Mouse (Mus musculus) layer of hippocampus, adult 18-20 months (tissue): ENCODE results near the gene Nyap1. TPM values are rescaled to one million over a fixed set of nuclear protein-coding genes. Genes with fewer than 3 reads are reported as not detected.
"Not testable (repeated sequence)": the region's sequence is repeated elsewhere in the genome, so short reads cannot be mapped to it uniquely, and the experiment has no call there.

Source experiments
- DNase-seq, 2 experiments: peaks; one replicate each; pipeline ENCODE4 v3.0.0; 2022; ENCODE audit warnings: low spot score in 2 of 2
- total RNA-seq, 2 experiments: library from RNA; stranded (reverse); gene quantifications; 2 replicates each; pipeline ENCODE4 v1.2.3; 2021

Nyap1 gene
- total RNA-seq, 2 experiments from 2014 or later: 72.6 to 74.4 TPM

GRCm38 (mm10) chr5:137745214-137746171 lies 4.1 kb upstream of the Nyap1 start, which contains the start of gene Tsc22d4:
TSS of gene Tsc22d4 (plus strand) at chr5:137745730.
- DNase-seq: peak; percentile 86 to 88

GRCm38 (mm10) chr5:137744197-137744596 lies 2.8 kb upstream of the Nyap1 start:
- DNase-seq: peak in 1 of 2 experiments; percentile 39

GRCm38 (mm10) chr5:137742836-137743235 lies 1.4 kb upstream of the Nyap1 start:
- no peak for DNase-seq

- DNase-seq: no peak
These were observed 641 bp upstream of the Nyap1 start for GRCm38 (mm10) chr5:137742048-137742447.

- DNase-seq: no peak
These were observed 901 bp downstream of the Nyap1 start for GRCm38 (mm10) chr5:137740506-137740905.

GRCm38 (mm10) chr5:137739471-137739870 lies 1.9 kb downstream of the Nyap1 start:
- no peak for DNase-seq

GRCm38 (mm10) chr5:137738516-137738915 lies 2.9 kb downstream of the Nyap1 start:
- peak in 1 of 2 experiments; percentile 36 for DNase-seq

- no peak for DNase-seq
These were observed 3.9 kb downstream of the Nyap1 start for GRCm38 (mm10) chr5:137737400-137737940.

- DNase-seq: peak; percentile 91 to 95
These were observed 6.9 kb downstream of the Nyap1 start for GRCm38 (mm10) chr5:137734289-137735061.

- no peak for DNase-seq
These were observed 7.6 kb downstream of the Nyap1 start for GRCm38 (mm10) chr5:137733638-137734288.

- DNase-seq: no peak
These were observed 14.6 kb downstream of the Nyap1 start for GRCm38 (mm10) chr5:137726767-137727166.

- no peak for DNase-seq
These were observed 17.6 kb downstream of the Nyap1 start for GRCm38 (mm10) chr5:137723840-137724239.

- not testable (repeated sequence) for DNase-seq
These were observed 20.7 kb downstream of the Nyap1 start for GRCm38 (mm10) chr5:137720558-137721164.

GRCm38 (mm10) chr5:137719088-137719487 lies 22.3 kb downstream of the Nyap1 start:
- DNase-seq: no peak

GRCm38 (mm10) chr5:137718020-137718790 lies 23.2 kb downstream of the Nyap1 start:
- no peak for DNase-seq

- no peak for DNase-seq
These were observed 25.7 kb downstream of the Nyap1 start for GRCm38 (mm10) chr5:137715685-137716084.

- no peak for DNase-seq
These were observed 28.0 kb downstream of the Nyap1 start for GRCm38 (mm10) chr5:137713454-137713853.

GRCm38 (mm10) chr5:137706913-137707633 lies 34.3 kb downstream of the Nyap1 start:
- DNase-seq: peak in 1 of 2 experiments; percentile 52

- DNase-seq: no peak
These were observed 36.2 kb downstream of the Nyap1 start for GRCm38 (mm10) chr5:137705242-137705641.
